Mouse (Mus musculus) neural tube, embryonic 11.5 days (tissue): Measurements from ENCODE around the gene Pakap. TPM values are rescaled to one million over a fixed set of nuclear protein-coding genes. Genes with fewer than 3 reads are reported as not detected.

Experiments used
- ATAC-seq: fragments of 200-750 bp; cut with Nextera tagmentation; 2 replicates; pipeline ENCODE4 v1.8.0; 2017; ENCODE audit warnings: moderate number of reproducible peaks, mild to moderate bottlenecking, moderate TSS enrichment, moderate library complexity; ENCODE audit not compliant: insufficient read depth, low FRiP score, low TSS enrichment
- DNase-seq: peaks from one replicate; pipeline ENCODE4 v3.0.0-alpha.2; 2015; ENCODE audit warnings: low spot score
- H3K27ac ChIP-seq: fragments of 300-500 bp; sonication (generic); 2 replicates; pipeline ENCODE4 v1.5.1; 2014; ENCODE audit warnings: low read depth, mild to moderate bottlenecking, low read length
- H3K27me3 ChIP-seq: fragments of 300-500 bp; sonication (generic); 2 replicates; pipeline ENCODE4 v1.6.1; 2014; ENCODE audit warnings: mild to moderate bottlenecking, low read length, mixed read lengths; ENCODE audit not compliant: control insufficient read depth, insufficient read depth
- H3K36me3 ChIP-seq: fragments of 300-500 bp; sonication (generic); 2 replicates; pipeline ENCODE4 v1.6.1; 2014; ENCODE audit warnings: mild to moderate bottlenecking, low read length, moderate library complexity, mixed read lengths; ENCODE audit not compliant: control insufficient read depth, insufficient read depth
- H3K4me1 ChIP-seq: fragments of 300-500 bp; sonication (generic); 2 replicates; pipeline ENCODE4 v1.6.1; 2014; ENCODE audit warnings: low read length, mixed read lengths; ENCODE audit not compliant: control insufficient read depth, insufficient read depth
- H3K4me2 ChIP-seq: fragments of 300-500 bp; sonication (generic); 2 replicates; pipeline ENCODE4 v1.6.1; 2014; ENCODE audit warnings: low read depth, mild to moderate bottlenecking, moderate library complexity
- H3K4me3 ChIP-seq: fragments of 300-500 bp; sonication (generic); 2 replicates; pipeline ENCODE4 v1.5.1; 2014; ENCODE audit warnings: low read depth, low read length
- H3K9ac ChIP-seq: fragments of 300-500 bp; sonication (generic); 2 replicates; pipeline ENCODE4 v1.6.1; 2014; ENCODE audit warnings: mild to moderate bottlenecking, low read length
- H3K9me3 ChIP-seq: fragments of 300-500 bp; sonication (generic); 2 replicates; pipeline ENCODE4 v1.6.1; 2016; ENCODE audit warnings: low read length; ENCODE audit not compliant: control insufficient read depth
- WGBS: fragments of 180-500 bp; shearing (Covaris S2); extraction: QIAGEN DNeasy Blood & Tissue Kit; methylation state at CpG from one replicate; pipeline ENCODE4 v1.1.7; 2014; 5-methylcytosine and 5-hydroxymethylcytosine counted together
- polyA plus RNA-seq: library from polyadenylated mRNA; unstranded; fragments of >200 nt; fragmentation: Nextera tagmentation; extraction: Ambion mirVana; gene quantifications from 2 replicates; pipeline ENCODE4 v1.2.1, GENCODE M21; 2014

The Pakap gene
- polyA plus RNA-seq, 1 experiment from 2014 or later: 20.8 TPM

DNA sequence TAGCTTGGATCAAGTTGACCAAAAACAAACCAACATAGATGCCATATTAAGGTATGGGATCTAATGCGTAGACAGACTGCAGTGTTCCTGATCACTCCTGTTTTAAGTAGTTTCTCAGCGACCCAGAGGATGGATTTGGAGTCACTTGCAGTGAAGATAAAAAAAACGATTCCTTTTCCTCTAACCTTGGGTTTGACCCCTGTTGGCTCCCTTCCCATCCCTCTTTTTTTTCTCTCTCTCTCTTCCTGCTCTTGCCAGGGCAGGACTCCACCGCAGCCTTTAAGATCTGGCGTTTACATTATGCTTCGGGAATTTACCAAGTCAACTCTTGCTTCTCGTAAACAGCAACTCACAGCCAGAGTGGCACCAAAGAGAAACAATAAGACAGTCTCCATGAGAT, 233.3 kb downstream of the Pakap start:
- DNase-seq: no peak
- no peaks in the 10 kb centered on the region for H3K27me3 ChIP-seq
- no peak for ATAC-seq
- H3K27ac ChIP-seq: no peak overlapping the region
- no peak overlapping the region for H3K4me2 ChIP-seq
- 84% methylated on average over 7 of the region's 7 CpGs for WGBS
- H3K4me1 ChIP-seq: no peaks in the 10 kb centered on the region
- H3K9ac ChIP-seq: no peak overlapping the region
- H3K9me3 ChIP-seq: no peaks in the 10 kb centered on the region
- no peak overlapping the region for H3K4me3 ChIP-seq
- H3K36me3 ChIP-seq: no peaks in the 10 kb centered on the region

DNA sequence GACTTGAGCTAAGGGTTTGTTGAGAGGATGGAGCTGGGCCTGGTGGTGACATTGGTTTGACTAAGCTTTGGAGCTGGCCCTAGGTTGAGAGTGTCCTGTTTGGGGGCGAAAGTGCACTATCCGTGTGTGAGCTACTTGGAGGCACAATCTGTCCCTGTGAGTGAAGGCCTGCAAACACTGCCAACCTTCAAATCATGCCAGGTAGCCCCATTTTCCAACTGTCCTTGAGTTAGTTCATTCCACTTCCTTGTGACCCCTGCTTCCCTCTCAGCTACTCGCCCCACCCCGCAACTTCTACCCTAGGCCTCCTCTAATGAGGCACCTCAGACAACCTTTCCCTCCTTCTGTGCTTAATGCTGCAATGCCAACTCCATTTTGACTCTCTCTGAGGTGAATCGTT, 234.0 kb downstream of the Pakap start:
- Histone ChIP-seq H3K4me3 (no peak overlapping the region), H3K9ac (no peak overlapping the region), H3K36me3 (no peaks in the 10 kb centered on the region), H3K4me2 (no peak overlapping the region), H3K9me3 (no peaks in the 10 kb centered on the region), H3K27ac (no peak overlapping the region), H3K4me1 (no peaks in the 10 kb centered on the region), H3K27me3 (no peaks in the 10 kb centered on the region)
- 92% methylated on average over 5 of the region's 5 CpGs for WGBS
- DNase-seq (no peak), ATAC-seq (no peak)

DNA sequence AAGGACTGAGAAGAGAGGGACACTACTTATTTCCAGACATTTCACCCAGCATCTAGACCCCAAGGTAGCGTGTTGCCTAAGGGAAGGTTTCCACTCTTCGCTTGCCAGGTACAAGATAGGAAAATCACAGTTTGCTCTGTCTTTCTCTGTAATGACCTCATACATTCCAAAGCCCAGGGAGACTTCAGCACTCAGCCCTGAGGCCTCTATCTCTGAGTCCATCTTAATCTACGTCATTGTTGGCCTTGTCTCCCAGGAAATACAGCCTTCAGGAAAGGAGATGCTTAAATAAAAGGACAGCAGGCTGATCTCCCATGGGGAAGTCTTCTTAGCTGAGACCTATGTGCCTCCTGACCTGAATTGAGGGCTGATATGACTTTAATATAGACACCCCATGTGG, 234.4 kb downstream of the Pakap start:
- Histone ChIP-seq H3K27me3 (no peaks in the 10 kb centered on the region), H3K9ac (no peak overlapping the region), H3K27ac (no peak overlapping the region), H3K4me3 (no peak overlapping the region), H3K9me3 (no peaks in the 10 kb centered on the region), H3K36me3 (no peaks in the 10 kb centered on the region), H3K4me2 (no peak overlapping the region), H3K4me1 (no peaks in the 10 kb centered on the region)
- WGBS: 86% methylated on average over 3 of the region's 3 CpGs
- DNase-seq (no peak), ATAC-seq (no peak)

DNA sequence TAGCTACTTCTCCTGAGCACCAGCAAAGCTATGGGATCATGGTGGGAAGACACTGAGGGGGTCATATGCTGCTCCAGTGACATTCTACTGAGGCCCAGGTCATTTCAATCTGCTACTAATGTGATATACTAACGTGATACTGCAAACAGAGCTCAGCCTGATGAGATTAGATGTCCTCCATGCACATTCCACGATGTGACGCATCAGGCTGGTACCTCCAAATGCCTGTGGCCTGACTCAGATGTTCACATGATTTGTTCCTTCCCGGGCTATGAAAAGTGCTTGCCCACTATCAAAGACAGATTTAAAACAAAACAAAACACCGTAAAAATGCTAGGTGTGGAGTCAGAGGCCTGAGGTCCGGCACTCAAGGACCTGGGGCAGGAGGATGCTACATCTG, 236.9 kb downstream of the Pakap start:
- 87% methylated on average over 6 of the region's 6 CpGs for WGBS
- Histone ChIP-seq H3K4me3 (no peak overlapping the region), H3K9me3 (no peaks in the 10 kb centered on the region), H3K27ac (no peak overlapping the region), H3K9ac (no peak overlapping the region), H3K36me3 (no peaks in the 10 kb centered on the region), H3K4me2 (no peak overlapping the region), H3K27me3 (no peaks in the 10 kb centered on the region), H3K4me1 (no peaks in the 10 kb centered on the region)
- no peak for ATAC-seq
- no peak for DNase-seq

DNA sequence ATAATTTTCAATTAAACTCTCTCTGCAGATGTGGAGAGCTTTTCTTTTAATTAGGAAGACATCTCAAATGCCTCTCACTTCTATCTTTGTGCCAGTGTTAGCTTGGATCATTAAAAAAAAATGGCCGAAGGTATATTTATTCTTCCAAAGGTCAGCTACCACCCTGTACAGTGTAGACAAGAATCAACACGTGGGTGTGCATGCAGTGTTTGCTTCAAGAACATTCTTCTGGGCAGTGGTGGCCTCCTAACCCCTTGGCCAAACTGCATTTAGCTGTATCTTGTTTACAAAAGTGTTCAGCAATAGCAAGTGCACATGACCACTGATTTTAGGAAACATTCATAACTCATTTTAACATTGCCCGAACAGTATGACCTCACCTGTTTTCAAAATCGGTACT, 241.5 kb downstream of the Pakap start:
- 86% methylated on average over 4 of the region's 4 CpGs for WGBS
- DNase-seq: no peak
- H3K4me3 ChIP-seq: no peak overlapping the region
- H3K9me3 ChIP-seq: no peaks in the 10 kb centered on the region
- H3K27ac ChIP-seq: no peak overlapping the region
- H3K36me3 ChIP-seq: no peaks in the 10 kb centered on the region
- no peak for ATAC-seq
- H3K9ac ChIP-seq: no peak overlapping the region
- H3K4me1 ChIP-seq: no peaks in the 10 kb centered on the region
- no peak overlapping the region for H3K4me2 ChIP-seq
- H3K27me3 ChIP-seq: no peaks in the 10 kb centered on the region

DNA sequence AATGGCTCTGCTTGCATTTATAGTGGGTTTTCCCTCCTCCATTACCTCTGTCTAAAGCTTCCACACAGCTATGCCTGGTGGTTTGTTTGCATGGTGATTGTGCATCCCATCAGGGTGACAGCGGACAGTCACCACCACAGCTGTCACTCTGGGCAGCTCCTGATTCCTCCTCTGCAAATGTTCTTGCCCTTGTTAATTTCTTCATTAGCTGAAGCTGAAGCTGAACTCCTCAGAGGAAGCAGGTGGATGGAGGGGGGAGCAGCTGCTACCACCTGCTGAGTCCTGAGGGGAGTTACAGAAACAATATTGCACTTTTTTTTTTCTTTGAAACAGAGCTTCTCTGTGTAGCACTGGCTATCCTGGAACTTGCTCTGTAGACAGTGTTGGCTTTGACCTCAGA, 244.1 kb downstream of the Pakap start:
- Histone ChIP-seq H3K9ac (no peak overlapping the region), H3K4me3 (no peak overlapping the region), H3K4me2 (no peak overlapping the region), H3K27me3 (no peaks in the 10 kb centered on the region), H3K36me3 (no peaks in the 10 kb centered on the region), H3K27ac (no peak overlapping the region), H3K9me3 (no peaks in the 10 kb centered on the region), H3K4me1 (no peaks in the 10 kb centered on the region)
- no peak for DNase-seq
- 100% methylated on average over 1 of the region's 1 CpGs for WGBS
- no peak for ATAC-seq

DNA sequence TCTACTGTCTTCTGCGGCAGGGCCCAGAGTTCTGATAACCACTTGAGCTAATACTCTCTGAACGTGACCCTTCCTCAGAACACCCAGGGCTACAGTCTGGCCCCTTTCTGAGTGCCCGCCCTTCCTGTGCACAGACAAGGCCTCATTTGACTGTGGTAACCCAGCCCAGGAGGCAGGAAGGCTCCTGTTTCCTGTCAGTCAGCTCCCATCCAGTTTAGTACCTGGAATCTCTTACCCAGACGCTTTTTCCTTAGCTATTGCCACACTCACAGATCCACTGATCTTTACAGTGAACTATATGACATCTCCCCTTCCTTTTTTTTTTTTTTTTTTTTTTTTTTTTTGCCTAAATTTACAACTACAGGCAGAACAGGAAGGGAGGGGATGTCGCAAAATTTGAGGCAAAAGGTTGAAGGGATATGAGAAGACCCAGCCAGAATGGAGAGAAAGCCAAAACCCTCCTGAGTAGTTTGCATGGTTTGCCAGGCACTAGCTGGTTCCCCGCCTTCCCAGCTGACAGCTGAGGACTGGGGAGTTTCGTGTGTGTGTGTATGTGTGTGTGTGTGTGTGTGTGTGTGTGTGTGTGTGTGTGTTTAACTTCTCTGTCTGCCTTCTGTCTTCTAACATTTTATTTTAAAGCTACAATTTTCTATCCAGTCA, 245.1 kb downstream of the Pakap start:
- Histone ChIP-seq H3K4me1 (no peaks in the 10 kb centered on the region), H3K9ac (no peak overlapping the region), H3K27me3 (no peaks in the 10 kb centered on the region), H3K9me3 (no peaks in the 10 kb centered on the region), H3K4me3 (no peak overlapping the region), H3K4me2 (no peak overlapping the region), H3K27ac (no peak overlapping the region), H3K36me3 (no peaks in the 10 kb centered on the region)
- 54% methylated on average over 7 of the region's 7 CpGs for whole genome bisulfite sequencing
- no peak for DNase-seq
- ATAC-seq: no peak

DNA sequence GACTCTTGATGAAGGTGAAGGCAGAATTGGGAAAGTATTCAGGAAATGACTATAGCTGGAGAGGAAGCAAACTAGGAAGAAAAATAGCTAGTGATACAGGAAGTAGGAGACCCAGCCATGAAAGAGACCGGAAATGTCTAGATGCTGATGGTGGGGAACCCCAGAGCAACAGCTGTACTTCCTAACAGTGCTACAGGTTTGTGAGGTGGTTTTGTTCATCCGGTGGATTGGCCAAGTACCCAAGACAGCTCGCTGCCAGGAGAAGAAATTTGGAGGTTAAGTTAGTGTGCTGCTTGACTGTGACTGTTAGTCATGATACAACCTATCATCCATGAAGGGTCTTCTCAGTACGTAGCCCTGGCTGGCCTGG, 245.6 kb downstream of the Pakap start:
- WGBS: 87% methylated on average over 4 of the region's 4 CpGs
- Histone ChIP-seq H3K9ac (no peak overlapping the region), H3K27ac (no peak overlapping the region), H3K36me3 (no peaks in the 10 kb centered on the region), H3K27me3 (no peaks in the 10 kb centered on the region), H3K4me3 (no peak overlapping the region), H3K9me3 (no peaks in the 10 kb centered on the region), H3K4me1 (no peaks in the 10 kb centered on the region), H3K4me2 (no peak overlapping the region)
- DNase-seq: no peak
- ATAC-seq: no peak

DNA sequence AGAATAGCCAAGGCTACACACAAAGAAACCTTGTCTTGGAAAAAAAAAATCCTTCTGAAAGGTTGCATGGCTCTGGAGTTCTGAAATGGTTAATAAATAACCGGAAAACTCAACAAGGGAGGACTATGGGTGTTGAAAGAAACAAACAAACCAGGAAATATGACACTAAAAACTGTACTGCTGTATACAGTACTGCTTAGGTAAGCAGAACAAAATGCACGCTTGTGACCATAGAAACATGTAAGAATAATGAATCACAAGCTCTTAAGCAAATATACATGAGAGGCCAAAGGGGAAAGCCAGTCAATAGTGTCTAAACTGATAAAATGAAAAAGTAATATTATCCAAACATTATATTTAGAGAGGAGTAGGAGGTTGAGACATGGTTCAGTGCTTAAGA, 247.4 kb downstream of the Pakap start:
- no peak for ATAC-seq
- H3K27me3 ChIP-seq: no peaks in the 10 kb centered on the region
- H3K4me3 ChIP-seq: no peak overlapping the region
- H3K9me3 ChIP-seq: no peaks in the 10 kb centered on the region
- H3K36me3 ChIP-seq: no peaks in the 10 kb centered on the region
- H3K9ac ChIP-seq: no peak overlapping the region
- DNase-seq: no peak
- no peaks in the 10 kb centered on the region for H3K4me1 ChIP-seq
- no peak overlapping the region for H3K4me2 ChIP-seq
- H3K27ac ChIP-seq: no peak overlapping the region
- WGBS: 87% methylated on average over 2 of the region's 2 CpGs
